Mouse (Mus musculus) hindbrain, embryonic 13.5 days (tissue): ENCODE measurements around the gene Ces2a. TPM values are rescaled to one million over a fixed set of nuclear protein-coding genes. Genes with fewer than 3 reads are reported as not detected.

Source experiments
- ATAC-seq: fragments of 200-750 bp; cut with Nextera tagmentation; 2 replicates; pipeline ENCODE4 v1.8.0; 2017; ENCODE audit warnings: moderate TSS enrichment; ENCODE audit not compliant: low FRiP score
- H3K27ac ChIP-seq: fragments of 300-500 bp; sonication (generic); 2 replicates; pipeline ENCODE4 v1.5.1; 2015; ENCODE audit warnings: inconsistent platforms, mild to moderate bottlenecking, moderate library complexity
- H3K27me3 ChIP-seq: fragments of 300-500 bp; sonication (generic); 2 replicates; pipeline ENCODE4 v1.6.1; 2015; ENCODE audit warnings: mild to moderate bottlenecking, inconsistent platforms
- H3K36me3 ChIP-seq: fragments of 300-500 bp; sonication (generic); 2 replicates; pipeline ENCODE4 v1.6.1; 2015; ENCODE audit warnings: mild to moderate bottlenecking, inconsistent platforms
- H3K4me1 ChIP-seq: fragments of 300-500 bp; sonication (generic); replicated peaks from 2 replicates; pipeline ENCODE4 v1.6.1; 2015; ENCODE audit warnings: inconsistent platforms
- H3K4me2 ChIP-seq: fragments of 300-500 bp; sonication (generic); 2 replicates; pipeline ENCODE4 v1.6.1; 2015; ENCODE audit warnings: inconsistent platforms, mild to moderate bottlenecking, moderate library complexity
- H3K4me3 ChIP-seq: fragments of 300-500 bp; sonication (generic); 2 replicates; pipeline ENCODE4 v1.5.1; 2015; ENCODE audit warnings: mild to moderate bottlenecking, inconsistent platforms
- H3K9ac ChIP-seq: fragments of 300-500 bp; sonication (generic); 2 replicates; pipeline ENCODE4 v1.6.1; 2015; ENCODE audit warnings: mild to moderate bottlenecking, inconsistent platforms
- H3K9me3 ChIP-seq: fragments of 300-500 bp; sonication (generic); 2 replicates; pipeline ENCODE4 v1.6.1; 2016; ENCODE audit warnings: inconsistent platforms
- WGBS: fragments of 180-500 bp; shearing (Covaris S2); methylation state at CpG from one replicate; pipeline ENCODE4 v1.1.7; 2015; 5-methylcytosine and 5-hydroxymethylcytosine counted together
- polyA plus RNA-seq: library from polyadenylated mRNA; unstranded; fragments of >200 nt; fragmentation: Nextera tagmentation; extraction: Ambion mirVana; gene quantifications from 2 replicates; pipeline ENCODE4 v1.2.1, GENCODE M21; 2015

The Ces2a gene
- polyA plus RNA-seq, result not detected in 2 replicates

DNA sequence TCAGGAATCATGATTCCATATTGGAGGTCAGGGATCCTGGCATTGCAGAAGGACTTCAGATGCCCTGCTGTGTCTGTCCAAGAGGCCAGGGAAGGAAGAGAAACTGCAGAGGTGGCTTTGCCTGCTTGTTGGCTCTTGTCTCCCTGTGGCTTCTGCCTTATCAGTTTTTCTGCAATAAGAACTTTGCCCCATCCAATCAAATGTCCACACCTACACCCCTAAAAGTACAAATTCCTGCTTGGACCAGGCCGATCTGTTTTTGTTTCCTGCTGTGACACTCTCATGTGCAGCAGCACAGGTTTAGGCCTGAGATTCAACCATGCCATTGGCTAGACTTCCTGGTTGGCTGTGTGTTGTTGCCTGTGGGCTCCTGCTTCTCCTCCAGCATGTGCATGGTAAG lies at the start of gene Ces2a:
TSS of gene Ces2a (plus strand) at position 251 of the 400 bp plus-strand sequence.
- 96% methylated on average over 1 of the region's 1 CpGs for WGBS
- Histone ChIP-seq H3K27ac (no peak within 1 kb of the TSS), H3K36me3 (no peaks in the 10 kb centered on the region), H3K9ac (no peak within 1 kb of the TSS), H3K27me3 (no peaks in the 10 kb centered on the region), H3K9me3 (no peaks in the 10 kb centered on the region), H3K4me3 (no peak within 1 kb of the TSS), H3K4me2 (no peak within 1 kb of the TSS), H3K4me1 (no peaks in the 10 kb centered on the region)
- ATAC-seq, result no peak

- Histone ChIP-seq H3K4me1 (no peaks in the 10 kb centered on the region), H3K4me3 (no peak overlapping the region), H3K27ac (no peak overlapping the region), H3K9ac (no peak overlapping the region), H3K4me2 (no peak overlapping the region), H3K9me3 (no peaks in the 10 kb centered on the region), H3K36me3 (no peaks in the 10 kb centered on the region), H3K27me3 (no peaks in the 10 kb centered on the region)
- ATAC-seq, result no peak
- 80% methylated on average over 4 of the region's 4 CpGs for WGBS
Observed at GRCm38 (mm10) chr8:104688433-104688832, 45.4 kb upstream of the Ces2a start.

DNA sequence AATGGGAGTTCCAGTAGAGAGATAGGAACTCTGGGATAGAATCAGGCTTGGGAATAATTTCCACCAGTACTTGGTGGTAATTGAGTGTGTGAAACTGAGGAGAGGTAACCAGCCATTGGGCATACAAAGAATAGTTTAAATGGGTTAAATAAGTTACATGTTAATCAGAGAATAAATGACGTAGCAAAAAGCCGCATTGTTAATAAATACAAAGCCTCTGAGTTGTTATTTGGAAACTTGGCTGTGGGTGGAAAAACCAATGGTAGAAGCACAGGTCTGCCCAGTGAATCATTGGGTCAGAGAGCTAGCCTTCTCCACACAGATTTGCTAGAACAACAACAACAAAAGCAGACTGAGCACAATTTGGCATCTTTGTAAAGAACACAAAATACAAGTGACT lies 35.2 kb upstream of the Ces2a start:
- ATAC-seq, result no peak
- 92% methylated on average over 2 of the region's 2 CpGs for WGBS
- no peaks in the 10 kb centered on the region for H3K27me3 ChIP-seq

GRCm38 (mm10) chr8:104701900-104702299 lies 31.9 kb upstream of the Ces2a start:
- no peaks in the 10 kb centered on the region for H3K9me3 ChIP-seq

More for the DNA sequence above, 35.2 kb upstream of the Ces2a start:
- Histone ChIP-seq H3K4me3 (no peak overlapping the region), H3K27ac (no peak overlapping the region), H3K36me3 (no peaks in the 10 kb centered on the region), H3K4me1 (no peaks in the 10 kb centered on the region), H3K9me3 (no peaks in the 10 kb centered on the region), H3K9ac (no peak overlapping the region), H3K4me2 (no peak overlapping the region)

GRCm38 (mm10) chr8:104721166-104721565 lies 12.6 kb upstream of the Ces2a start:
- Histone ChIP-seq H3K4me2 (no peak overlapping the region), H3K4me1 (no peaks in the 10 kb centered on the region), H3K27ac (no peak overlapping the region), H3K4me3 (no peak overlapping the region), H3K27me3 (no peaks in the 10 kb centered on the region), H3K9me3 (no peaks in the 10 kb centered on the region), H3K36me3 (no peaks in the 10 kb centered on the region), H3K9ac (no peak overlapping the region)
- WGBS, result 92% methylated on average over 8 of the region's 8 CpGs
- no peak for ATAC-seq

More at GRCm38 (mm10) chr8:104701900-104702299, 31.9 kb upstream of the Ces2a start:
- Histone ChIP-seq H3K27me3 (no peaks in the 10 kb centered on the region), H3K27ac (no peak overlapping the region), H3K4me1 (no peaks in the 10 kb centered on the region), H3K4me3 (no peak overlapping the region), H3K36me3 (no peaks in the 10 kb centered on the region), H3K4me2 (no peak overlapping the region), H3K9ac (no peak overlapping the region)
- no peak for ATAC-seq
- 86% methylated on average over 2 of the region's 2 CpGs for WGBS

GRCm38 (mm10) chr8:104731451-104731850 lies 2.4 kb upstream of the Ces2a start:
- Histone ChIP-seq H3K4me1 (no peaks in the 10 kb centered on the region), H3K4me3 (no peak overlapping the region), H3K27ac (no peak overlapping the region), H3K36me3 (no peaks in the 10 kb centered on the region), H3K9ac (no peak overlapping the region), H3K4me2 (no peak overlapping the region), H3K27me3 (no peaks in the 10 kb centered on the region), H3K9me3 (no peaks in the 10 kb centered on the region)
- WGBS, result 91% methylated on average over 4 of the region's 4 CpGs
- no peak for ATAC-seq

DNA sequence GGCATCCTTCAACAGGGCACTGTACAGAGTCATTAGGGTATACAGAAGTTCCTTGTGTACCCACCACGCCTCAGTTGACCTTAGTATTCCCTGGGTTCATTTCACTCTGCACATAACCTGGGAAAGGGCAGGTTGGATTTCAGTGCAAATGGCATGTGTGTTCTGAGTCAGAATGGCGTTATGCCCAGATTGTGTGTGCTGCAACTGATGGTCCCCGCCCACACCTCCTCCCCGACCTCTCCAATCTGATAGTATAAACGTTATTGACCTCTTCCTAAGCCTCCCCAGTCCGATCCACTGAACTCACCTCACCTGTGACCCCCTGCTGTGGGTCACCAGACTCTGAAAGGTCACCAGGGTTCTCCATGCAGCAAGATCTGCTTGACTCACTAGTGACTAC lies 1.8 kb upstream of the Ces2a start:
- Histone ChIP-seq H3K27ac (no peak overlapping the region), H3K4me1 (no peaks in the 10 kb centered on the region), H3K27me3 (no peaks in the 10 kb centered on the region), H3K9me3 (no peaks in the 10 kb centered on the region), H3K9ac (no peak overlapping the region), H3K36me3 (no peaks in the 10 kb centered on the region), H3K4me2 (no peak overlapping the region), H3K4me3 (no peak overlapping the region)
- ATAC-seq, result no peak
- WGBS, result 76% methylated on average over 6 of the region's 6 CpGs

DNA sequence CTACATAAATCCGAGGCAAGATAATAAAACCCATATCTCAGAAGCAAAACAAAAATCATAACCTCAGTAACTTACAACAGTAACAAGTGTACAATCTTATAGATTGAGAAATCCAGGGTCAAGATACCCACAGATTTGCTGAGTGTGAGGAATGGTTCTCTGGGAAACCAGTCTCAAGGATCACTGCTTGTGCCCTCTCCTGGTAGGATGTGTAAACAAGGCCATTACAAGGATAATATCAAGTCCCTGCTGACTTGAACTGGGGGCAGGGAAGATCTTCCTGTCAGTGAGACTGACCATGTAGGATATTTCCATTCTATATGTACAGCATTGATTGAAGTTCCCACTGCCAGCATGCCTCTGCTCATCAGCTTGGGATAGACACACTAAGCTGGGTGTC lies 8.2 kb downstream of the Ces2a start:
- whole genome bisulfite sequencing, result 94% methylated on average over 1 of the region's 1 CpGs
- Histone ChIP-seq H3K9ac (no peak overlapping the region), H3K9me3 (no peaks in the 10 kb centered on the region), H3K36me3 (no peaks in the 10 kb centered on the region), H3K27me3 (no peaks in the 10 kb centered on the region), H3K4me3 (no peak overlapping the region), H3K4me2 (no peak overlapping the region), H3K4me1 (no peaks in the 10 kb centered on the region), H3K27ac (no peak overlapping the region)
- no peak for ATAC-seq

DNA sequence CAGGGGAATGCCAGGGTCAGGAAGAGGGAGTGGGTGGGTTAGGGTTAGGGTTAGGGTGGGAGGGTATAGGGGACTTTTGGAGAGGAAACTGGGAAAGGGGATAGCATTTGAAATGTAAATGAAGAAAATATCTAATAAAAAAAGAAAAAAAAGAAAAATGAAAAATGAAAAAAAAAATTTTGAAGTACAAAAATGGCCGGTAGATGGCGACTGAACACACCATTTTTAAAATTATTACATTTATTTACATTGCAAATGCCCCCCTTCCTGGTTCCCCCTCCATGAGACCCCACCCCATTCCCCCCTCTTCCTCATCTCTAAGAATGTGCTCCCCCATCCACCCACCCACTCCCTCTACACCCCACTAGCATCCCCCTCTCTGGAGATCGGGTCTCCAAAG lies 9.6 kb downstream of the Ces2a start:
- H3K27ac ChIP-seq, result no peak overlapping the region
- H3K4me1 ChIP-seq, result no peaks in the 10 kb centered on the region
- no peak for ATAC-seq
- H3K9me3 ChIP-seq, result no peaks in the 10 kb centered on the region
- no peak overlapping the region for H3K9ac ChIP-seq
- H3K4me3 ChIP-seq, result no peak overlapping the region
- H3K27me3 ChIP-seq, result no peaks in the 10 kb centered on the region
- no peak overlapping the region for H3K4me2 ChIP-seq
- H3K36me3 ChIP-seq, result no peaks in the 10 kb centered on the region
- WGBS, result 86% methylated on average over 3 of the region's 3 CpGs

DNA sequence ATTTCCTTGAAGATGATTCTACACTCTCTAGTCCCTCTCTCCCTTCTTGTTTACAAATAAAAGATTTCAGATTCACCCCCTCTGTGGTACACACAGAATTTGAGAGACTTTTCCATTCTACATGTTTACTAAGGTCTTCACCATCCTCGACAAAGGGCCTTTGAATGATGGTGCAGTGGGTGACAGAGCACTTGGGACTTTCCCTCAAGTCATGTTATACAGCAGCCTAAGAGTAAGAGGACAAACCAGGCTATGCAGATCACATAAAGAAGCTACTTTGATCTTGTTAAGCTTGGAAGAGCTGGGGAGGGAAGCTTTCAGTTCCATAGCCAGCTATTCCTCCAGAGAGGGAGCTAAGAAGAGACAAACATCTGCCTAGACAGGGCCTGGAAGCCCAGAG lies 19.0 kb downstream of the Ces2a start:
- H3K4me1 ChIP-seq, result no peaks in the 10 kb centered on the region
- H3K9me3 ChIP-seq, result no peaks in the 10 kb centered on the region
- WGBS, result 74% methylated on average over 1 of the region's 1 CpGs
- H3K27ac ChIP-seq, result no peak overlapping the region
- no peak overlapping the region for H3K9ac ChIP-seq
- H3K4me2 ChIP-seq, result no peak overlapping the region
- H3K36me3 ChIP-seq, result no peaks in the 10 kb centered on the region
- no peak for ATAC-seq
- H3K27me3 ChIP-seq, result no peaks in the 10 kb centered on the region
- no peak overlapping the region for H3K4me3 ChIP-seq

DNA sequence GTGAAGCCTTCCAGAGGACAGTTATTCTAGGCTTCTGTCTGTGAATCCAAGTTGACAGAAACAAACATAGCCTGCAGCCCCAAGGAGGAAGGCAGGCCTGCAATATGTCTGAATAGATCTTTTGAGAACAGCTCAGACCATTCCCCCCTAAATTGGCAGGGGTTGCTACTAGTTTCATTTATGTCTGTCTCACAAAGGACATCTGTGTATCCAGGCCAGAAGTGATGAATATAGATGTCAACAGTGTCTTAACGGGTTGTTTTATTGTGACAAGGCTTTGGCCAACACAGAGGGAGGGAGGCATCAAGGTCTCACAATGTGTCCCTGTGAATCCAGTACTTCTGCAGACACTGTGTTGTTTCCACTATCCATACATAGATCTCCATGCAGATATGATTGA lies 23.8 kb downstream of the Ces2a start:
- no peak for ATAC-seq
- no peaks in the 10 kb centered on the region for H3K27me3 ChIP-seq
- H3K4me1 ChIP-seq, result no peaks in the 10 kb centered on the region
- H3K27ac ChIP-seq, result no peak overlapping the region
- H3K4me3 ChIP-seq, result no peak overlapping the region
- H3K9me3 ChIP-seq, result no peaks in the 10 kb centered on the region
- WGBS, result 62% methylated on average over 1 of the region's 1 CpGs
- H3K36me3 ChIP-seq, result no peaks in the 10 kb centered on the region
- H3K4me2 ChIP-seq, result no peak overlapping the region
- no peak overlapping the region for H3K9ac ChIP-seq

DNA sequence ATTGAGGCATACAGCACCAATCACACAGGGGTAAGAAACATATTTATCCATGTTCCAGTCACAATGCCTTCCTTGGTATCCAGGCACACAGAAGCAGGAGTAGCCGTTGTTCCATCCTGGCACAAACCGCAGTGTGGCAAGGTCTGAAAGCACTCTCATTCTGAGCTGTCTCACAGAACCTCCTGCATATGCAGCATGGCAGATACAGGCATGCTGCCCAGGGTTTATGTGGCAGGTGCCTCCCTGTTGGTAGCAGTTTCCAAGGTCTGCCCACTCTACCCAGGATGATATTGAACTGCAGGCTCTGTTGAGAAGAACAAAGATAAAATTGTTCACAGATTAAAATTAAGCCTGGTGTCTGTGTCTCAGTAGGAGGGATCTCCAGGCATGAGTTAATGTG lies 24.4 kb downstream of the Ces2a start:
- Histone ChIP-seq H3K36me3 (no peaks in the 10 kb centered on the region), H3K4me1 (no peaks in the 10 kb centered on the region), H3K4me2 (no peak overlapping the region), H3K27me3 (no peaks in the 10 kb centered on the region), H3K9me3 (no peaks in the 10 kb centered on the region), H3K9ac (no peak overlapping the region), H3K4me3 (no peak overlapping the region), H3K27ac (no peak overlapping the region)
- no peak for ATAC-seq
- WGBS, result 90% methylated on average over 2 of the region's 2 CpGs

DNA sequence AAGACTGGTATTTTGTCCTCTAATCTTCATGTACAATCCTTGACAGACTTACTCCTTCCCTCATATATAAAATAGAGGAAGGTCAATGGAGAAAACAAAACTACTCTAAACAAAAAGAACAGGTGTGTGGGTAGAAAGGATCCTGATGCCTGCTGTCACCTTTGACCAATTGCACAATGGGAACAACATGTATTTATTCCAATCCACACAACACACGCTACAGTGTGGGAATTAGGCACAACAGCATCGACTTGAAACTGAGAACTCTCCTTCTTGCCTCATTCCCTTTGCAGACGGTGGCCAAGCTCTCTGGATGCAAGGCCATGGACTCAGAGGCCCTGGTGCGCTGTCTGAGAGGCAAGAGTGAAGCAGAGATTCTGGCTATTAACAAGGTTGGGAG lies 27.3 kb downstream of the Ces2a start:
- Histone ChIP-seq H3K9me3 (no peaks in the 10 kb centered on the region), H3K36me3 (no peaks in the 10 kb centered on the region), H3K9ac (no peak overlapping the region), H3K27ac (no peak overlapping the region), H3K4me1 (no peaks in the 10 kb centered on the region), H3K4me2 (no peak overlapping the region), H3K27me3 (no peaks in the 10 kb centered on the region), H3K4me3 (no peak overlapping the region)
- 89% methylated on average over 4 of the region's 4 CpGs for WGBS
- no peak for ATAC-seq

- H3K4me1 ChIP-seq, result no peaks in the 10 kb centered on the region
- no peaks in the 10 kb centered on the region for H3K36me3 ChIP-seq
- no peaks in the 10 kb centered on the region; the same call in 1 of the 2 replicates for H3K9me3 ChIP-seq
- no peak for ATAC-seq
- H3K4me3 ChIP-seq, result no peak overlapping the region
- no peak overlapping the region for H3K4me2 ChIP-seq
- no peaks in the 10 kb centered on the region for H3K27me3 ChIP-seq
- WGBS, result 71% methylated on average over 4 of the region's 4 CpGs
- H3K9ac ChIP-seq, result no peak overlapping the region
- H3K27ac ChIP-seq, result no peak overlapping the region
Observed at GRCm38 (mm10) chr8:104766485-104766884, 32.7 kb downstream of the Ces2a start.
